In the genomic region with DNA sequence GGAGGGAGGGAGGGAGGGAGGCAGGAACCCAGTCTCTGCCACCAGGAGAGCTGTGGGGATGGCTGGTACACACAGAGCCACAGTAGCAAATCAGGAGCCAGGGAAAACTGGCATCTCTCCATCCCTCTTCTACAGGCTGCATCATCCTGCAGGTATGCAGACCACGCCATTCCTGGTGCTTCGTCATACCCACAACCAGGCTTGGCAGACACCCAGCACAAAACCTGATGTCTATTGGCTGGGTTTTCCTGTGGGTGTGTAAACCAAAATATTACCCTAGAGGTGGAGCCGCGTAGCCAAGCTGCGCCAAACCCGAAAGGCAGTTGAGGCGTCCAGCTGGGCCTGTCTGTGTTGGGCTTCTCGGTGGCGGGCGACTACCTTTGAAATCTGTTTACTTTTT, we compare ENCODE assay signal across 9 mouse cellular contexts. TPM values are rescaled to one million over a fixed set of nuclear protein-coding genes. Genes with fewer than 3 reads are reported as not detected.
DNase-seq lines count a peak whose midpoint lies in the region; ATAC-seq lines count a peak whose summit lies in the region.
"Had no signal": no experiment of that assay in that cellular context is flagged by ENCODE, and none has a peak within 500 bp of the region (broad histone marks: within the 10 kb centered on the region; RNA-seq: fewer than 3 reads in every experiment).

No protein-coding gene starts in this region.

- 71% methylated on average over 10 of the region's 10 CpGs for WGBS in liver, embryonic 16.5 days (ENCODE audit: insufficient replicate concordance)
- 62% methylated on average over 10 of the region's 10 CpGs for WGBS in hindbrain, embryonic 10.5 days

- H3K36me3 ChIP-seq in liver, embryonic 16.5 days (ENCODE audit: control insufficient read depth, insufficient read depth) = no peaks in the 10 kb centered on the region
- H3K36me3 ChIP-seq in hindbrain, embryonic 10.5 days = no peaks in the 10 kb centered on the region

- H3K9ac ChIP-seq in liver, embryonic 16.5 days (ENCODE audit: low read depth, low read length) = no peak overlapping the region

- ATAC-seq in liver, embryonic 16.5 days (ENCODE audit: low read depth) = 0 out of 2 replicates have a peak, but pooled peaks have one; percentile 10
- peak; percentile 46 for ATAC-seq in common myeloid progenitor, adult 5-6 weeks (replicated peaks; ENCODE audit: low read depth, poor library complexity, severe bottlenecking)
- 0 out of 2 replicates have a peak, but pooled peaks have one; percentile 22 for ATAC-seq in megakaryocyte progenitor cell, adult 5-6 weeks (replicated peaks; ENCODE audit: poor library complexity)

- H3K4me2 ChIP-seq in liver, embryonic 16.5 days (ENCODE audit: low read depth, low read length) = no peak overlapping the region

- no peak overlapping the region for H3K27ac ChIP-seq in liver, embryonic 16.5 days (ENCODE audit: low read length)
- peak overlapping the region; percentile 62 for H3K27ac ChIP-seq in hindbrain, embryonic 10.5 days

- no peak for DNase-seq in liver
- no peak for DNase-seq in hindbrain, embryonic 10.5 days (ENCODE audit: low spot score)
- DNase-seq in layer of hippocampus, postnatal 14 days (ENCODE audit: low spot score in 2 of 2) = peak; percentile 65 to 73
- peak; percentile 72 to 81 for DNase-seq in urinary bladder, postnatal 4 days (ENCODE audit: low spot score in 2 of 2)
- no peak for DNase-seq in gastrocnemius, postnatal 14 days

- intact Hi-C loops in gastrocnemius, postnatal 14 days (cut with DNase I; ENCODE audit: low total_unique reads) = no loop called here

- no peak overlapping the region for H3K4me3 ChIP-seq in liver, embryonic 16.5 days (ENCODE audit: low read depth, low read length)
- no peak overlapping the region for H3K4me3 ChIP-seq in hindbrain, embryonic 10.5 days

- H3K27me3 ChIP-seq in liver, embryonic 16.5 days (ENCODE audit: control insufficient read depth, insufficient read depth, low read depth, low read length) = no peaks in the 10 kb centered on the region
- H3K27me3 ChIP-seq in hindbrain, embryonic 10.5 days (ENCODE audit: insufficient read depth, poor library complexity, severe bottlenecking) = peaks cover 22% of the 10 kb centered on the region; the same call in 1 of the 2 replicates

- H3K4me1 ChIP-seq in liver, embryonic 16.5 days (ENCODE audit: control insufficient read depth, low read depth, low read length) = peaks cover 10% of the 10 kb centered on the region
- H3K4me1 ChIP-seq in hindbrain, embryonic 10.5 days (replicated peaks) = peaks cover 80% of the 10 kb centered on the region

- H3K9me3 ChIP-seq in liver, embryonic 16.5 days (replicated peaks; ENCODE audit: control insufficient read depth, low read length) = no peaks in the 10 kb centered on the region
- H3K9me3 ChIP-seq in hindbrain, embryonic 10.5 days = no peaks in the 10 kb centered on the region

RNA-seq across cellular contexts. Expression of gene Fam110a, which starts 17.5 kb away (rescaled TPM):
- 9.2 and 9.6 TPM in 2 replicates for polyA plus RNA-seq in liver, embryonic 16.5 days (2015; fragmentation: Nextera tagmentation; extraction: Ambion mirVana)
- 3.4 and 6.7 TPM in 2 replicates for total RNA-seq in common myeloid progenitor, adult 5-6 weeks (2017)
- 99.4 and 149 TPM in 2 replicates for polyA plus RNA-seq in hindbrain, embryonic 10.5 days (2016; fragmentation: Nextera tagmentation; extraction: Ambion mirVana)
- 1 to 10 TPM; 8.2 to 9.5 TPM for total RNA-seq in layer of hippocampus, postnatal 14 days (2021)
- 5.6 and 8.2 TPM in 2 replicates for total RNA-seq in megakaryocyte progenitor cell, adult 5-6 weeks (2015)
- total RNA-seq in megakaryocyte progenitor cell, adult 5-6 weeks (2017) = 3.8 and 4.6 TPM in 2 replicates
- 1 to 10 TPM; 3.8 to 4.8 TPM for total RNA-seq in gastrocnemius, postnatal 14 days (2021)

RNA-seq across cellular contexts. Expression of gene Slc52a3, which starts 33.8 kb away (rescaled TPM):
- polyA plus RNA-seq in liver, embryonic 16.5 days (2015; fragmentation: Nextera tagmentation; extraction: Ambion mirVana) = 1.1 and 1.4 TPM in 2 replicates
- total RNA-seq in common myeloid progenitor, adult 5-6 weeks (2017) = 0.87 and 1.1 TPM in 2 replicates
- polyA plus RNA-seq in hindbrain, embryonic 10.5 days (2016; fragmentation: Nextera tagmentation; extraction: Ambion mirVana) = 0.90 and 1.3 TPM in 2 replicates
- 1 to 10 TPM; 3.2 to 3.7 TPM for total RNA-seq in layer of hippocampus, postnatal 14 days (2021)
- total RNA-seq in megakaryocyte progenitor cell, adult 5-6 weeks (2015) = 0.22 TPM in 1 of 2 replicates, not detected in the other
- 0.12 TPM in 1 of 2 replicates, not detected in the other for total RNA-seq in megakaryocyte progenitor cell, adult 5-6 weeks (2017)
- total RNA-seq in gastrocnemius, postnatal 14 days (2021) = 1 to 10 TPM; 1.3 to 1.4 TPM

RNA-seq across cellular contexts. Expression of gene Angpt4, which starts 51.5 kb away (rescaled TPM):
- polyA plus RNA-seq in liver, embryonic 16.5 days (2015; fragmentation: Nextera tagmentation; extraction: Ambion mirVana) = 0.06 and 0.11 TPM in 2 replicates
- not detected in 2 replicates for total RNA-seq in common myeloid progenitor, adult 5-6 weeks (2017)
- polyA plus RNA-seq in hindbrain, embryonic 10.5 days (2016; fragmentation: Nextera tagmentation; extraction: Ambion mirVana) = 0.22 and 0.31 TPM in 2 replicates
- under 1 TPM; 0.14 to 0.52 TPM for total RNA-seq in layer of hippocampus, postnatal 14 days (2021)
- total RNA-seq in megakaryocyte progenitor cell, adult 5-6 weeks (2015) = not detected in 2 replicates
- total RNA-seq in megakaryocyte progenitor cell, adult 5-6 weeks (2017) = not detected in 2 replicates
- total RNA-seq in gastrocnemius, postnatal 14 days (2021) = under 1 TPM in 1 of 2 experiments, not detected in 1; 0.12 TPM
- polyA plus RNA-seq: limb, embryonic 11.5 days had no signal

Comparison
In these comparisons a context has a peak if more than half of its experiments do, and no peak if none do; other contexts are left out.
1. DNase-seq: peak in layer of hippocampus, postnatal 14 days (2 of 2) and urinary bladder, postnatal 4 days (2 of 2); none in liver (single experiment), hindbrain, embryonic 10.5 days (single experiment) and gastrocnemius, postnatal 14 days (single experiment).
2. Peak in every context shown above with its lines, with median percentiles within 50 percentile points of each other: ATAC-seq.